Mouse (Mus musculus) forebrain, embryonic 11.5 days (tissue): ENCODE measurements around the gene Thbs3. TPM values are rescaled to one million over a fixed set of nuclear protein-coding genes. Genes with fewer than 3 reads are reported as not detected.

Experiments used
- ATAC-seq: fragments of 200-750 bp; cut with Nextera tagmentation; replicated peaks from 2 replicates; pipeline ENCODE4 v1.8.0; 2017; ENCODE audit warnings: moderate TSS enrichment; ENCODE audit not compliant: low FRiP score
- DNase-seq: peaks from one replicate; pipeline ENCODE4 v3.0.0-alpha.2; 2017; ENCODE audit warnings: low spot score
- H3K27ac ChIP-seq: fragments of 300-500 bp; sonication (generic); 2 replicates; pipeline ENCODE4 v1.5.1; 2014; ENCODE audit warnings: low read depth, low read length
- H3K27me3 ChIP-seq: fragments of 300-500 bp; sonication (generic); 2 replicates; pipeline ENCODE4 v1.6.1; 2014; ENCODE audit warnings: mild to moderate bottlenecking, low read length, mixed read lengths; ENCODE audit not compliant: control insufficient read depth, insufficient read depth
- H3K36me3 ChIP-seq: fragments of 300-500 bp; sonication (generic); 2 replicates; pipeline ENCODE4 v1.6.1; 2014; ENCODE audit warnings: mild to moderate bottlenecking, low read length, moderate library complexity, mixed read lengths; ENCODE audit not compliant: control insufficient read depth, insufficient read depth
- H3K4me1 ChIP-seq: fragments of 300-500 bp; sonication (generic); replicated peaks from 2 replicates; pipeline ENCODE4 v1.6.1; 2014; ENCODE audit warnings: low read length, mixed read lengths; ENCODE audit not compliant: control insufficient read depth, insufficient read depth
- H3K4me2 ChIP-seq: fragments of 300-500 bp; sonication (generic); 2 replicates; pipeline ENCODE4 v1.6.1; 2014; ENCODE audit warnings: low read depth, mild to moderate bottlenecking, low read length, moderate library complexity, mixed read lengths; ENCODE audit not compliant: severe bottlenecking
- H3K4me3 ChIP-seq: fragments of 300-500 bp; sonication (generic); 2 replicates; pipeline ENCODE4 v1.5.1; 2014; ENCODE audit warnings: low read depth, low read length
- H3K9ac ChIP-seq: fragments of 300-500 bp; sonication (generic); 2 replicates; pipeline ENCODE4 v1.6.1; 2014; ENCODE audit warnings: low read length
- H3K9me3 ChIP-seq: fragments of 300-500 bp; sonication (generic); 2 replicates; pipeline ENCODE4 v1.6.1; 2016; ENCODE audit warnings: low read length, mixed read lengths; ENCODE audit not compliant: control insufficient read depth
- WGBS: fragments of 180-500 bp; shearing (Covaris S2); extraction: QIAGEN DNeasy Blood & Tissue Kit; methylation state at CpG from one replicate; pipeline ENCODE4 v1.1.7; 2014; 5-methylcytosine and 5-hydroxymethylcytosine counted together
- polyA plus RNA-seq: library from polyadenylated mRNA; unstranded; fragments of >200 nt; fragmentation: Nextera tagmentation; extraction: Ambion mirVana; gene quantifications from 2 replicates; pipeline ENCODE4 v1.2.1, GENCODE M21; 2014

The Thbs3 gene
- polyA plus RNA-seq, 1 experiment from 2014 or later, result 63.3 TPM

GRCm38 (mm10) chr3:89226900-89227299 is 11.9 kb downstream of the Thbs3 start, which contains the start of gene Mtx1:
TSS of gene Mtx1 (minus strand) at chr3:89227088.
- H3K4me3 ChIP-seq, result peak within 1 kb of the TSS; percentile 97
- ATAC-seq (no peak), DNase-seq (no peak)
- H3K27me3 ChIP-seq, result no peaks in the 10 kb centered on the region
- peak within 1 kb of the TSS; percentile 98 for H3K27ac ChIP-seq
- H3K4me1 ChIP-seq, result peaks cover 25% of the 10 kb centered on the region
- 1% methylated on average over 21 of the region's 21 CpGs for WGBS
- peaks cover 3% of the 10 kb centered on the region; the same call in 1 of the 2 replicates for H3K36me3 ChIP-seq
- H3K9me3 ChIP-seq, result no peaks in the 10 kb centered on the region
- peak within 1 kb of the TSS; percentile 74 for H3K9ac ChIP-seq
- H3K4me2 ChIP-seq, result peak within 1 kb of the TSS; percentile 95

- WGBS, result under 1% methylated on average over 41 of the region's 41 CpGs
- Histone ChIP-seq H3K4me1 (peaks cover 25% of the 10 kb centered on the region), H3K4me2 (peak overlapping the region; percentile 95)
Measured at GRCm38 (mm10) chr3:89227307-89228179, 12.6 kb downstream of the Thbs3 start.

GRCm38 (mm10) chr3:89228180-89228549 is 13.2 kb downstream of the Thbs3 start:
- Histone ChIP-seq H3K27ac (peak overlapping the region; percentile 98), H3K36me3 (no peaks in the 10 kb centered on the region; the same call in 1 of the 2 replicates), H3K4me1 (peaks cover 25% of the 10 kb centered on the region), H3K4me3 (peak overlapping the region; percentile 97), H3K9ac (peak overlapping the region; percentile 67), H3K9me3 (no peaks in the 10 kb centered on the region), H3K27me3 (no peaks in the 10 kb centered on the region), H3K4me2 (peak overlapping the region; percentile 95)
- WGBS, result under 1% methylated on average over 20 of the region's 20 CpGs
- peak; percentile 10; the same call in 1 of the 2 replicates for ATAC-seq
- DNase-seq, result peak; percentile 95

More at GRCm38 (mm10) chr3:89227307-89228179, 12.6 kb downstream of the Thbs3 start:
- peak overlapping the region; percentile 74 for H3K9ac ChIP-seq
- DNase-seq (peak; percentile 97), ATAC-seq (peak; percentile 85)
- no peaks in the 10 kb centered on the region for H3K9me3 ChIP-seq
- H3K36me3 ChIP-seq, result peaks cover 3% of the 10 kb centered on the region; the same call in 1 of the 2 replicates
- peak overlapping the region; percentile 97 for H3K4me3 ChIP-seq
- peak overlapping the region; percentile 98 for H3K27ac ChIP-seq
- H3K27me3 ChIP-seq, result no peaks in the 10 kb centered on the region

- H3K4me2 ChIP-seq, result peak within 1 kb of the TSS; percentile 95
- no peak for ATAC-seq
- peak within 1 kb of the TSS; percentile 67 for H3K9ac ChIP-seq
- no peaks in the 10 kb centered on the region; the same call in 1 of the 2 replicates for H3K36me3 ChIP-seq
- H3K9me3 ChIP-seq, result no peaks in the 10 kb centered on the region
- peak within 1 kb of the TSS; percentile 98 for H3K27ac ChIP-seq
- WGBS, result 26% methylated on average over 10 of the region's 10 CpGs
- DNase-seq, result no peak
- H3K4me3 ChIP-seq, result peak within 1 kb of the TSS; percentile 97
- H3K4me1 ChIP-seq, result peaks cover 20% of the 10 kb centered on the region
- H3K27me3 ChIP-seq, result no peaks in the 10 kb centered on the region
Measured at GRCm38 (mm10) chr3:89228836-89229235, 13.9 kb downstream of the Thbs3 start, which contains the start of gene Muc1. TSS of gene Muc1 (plus strand) at chr3:89229057.

GRCm38 (mm10) chr3:89229276-89229675 is 14.3 kb downstream of the Thbs3 start:
- DNase-seq (no peak), ATAC-seq (no peak)
- no peak overlapping the region for H3K4me3 ChIP-seq
- no peaks in the 10 kb centered on the region for H3K9me3 ChIP-seq
- peaks cover 16% of the 10 kb centered on the region for H3K4me1 ChIP-seq
- no peak overlapping the region for H3K4me2 ChIP-seq
- no peak overlapping the region for H3K9ac ChIP-seq
- no peak overlapping the region for H3K27ac ChIP-seq
- no peaks in the 10 kb centered on the region; the same call in 1 of the 2 replicates for H3K36me3 ChIP-seq
- H3K27me3 ChIP-seq, result no peaks in the 10 kb centered on the region
- WGBS, result 45% methylated on average over 4 of the region's 4 CpGs

GRCm38 (mm10) chr3:89230561-89230960 is 15.6 kb downstream of the Thbs3 start:
- Histone ChIP-seq H3K36me3 (no peaks in the 10 kb centered on the region; the same call in 1 of the 2 replicates), H3K9me3 (no peaks in the 10 kb centered on the region), H3K27me3 (no peaks in the 10 kb centered on the region), H3K4me3 (no peak overlapping the region), H3K4me1 (peaks cover 6% of the 10 kb centered on the region; the same call in 1 of the 2 replicates), H3K4me2 (no peak overlapping the region), H3K9ac (no peak overlapping the region), H3K27ac (no peak overlapping the region)
- ATAC-seq, result no peak
- DNase-seq, result no peak
- 96% methylated on average over 2 of the region's 2 CpGs for WGBS

GRCm38 (mm10) chr3:89231345-89231744 is 16.4 kb downstream of the Thbs3 start:
- peaks cover 6% of the 10 kb centered on the region; the same call in 1 of the 2 replicates for H3K4me1 ChIP-seq
- H3K9ac ChIP-seq, result no peak overlapping the region
- DNase-seq, result no peak
- H3K9me3 ChIP-seq, result no peaks in the 10 kb centered on the region
- H3K27ac ChIP-seq, result no peak overlapping the region
- no peak for ATAC-seq
- no peak overlapping the region for H3K4me2 ChIP-seq
- no peaks in the 10 kb centered on the region for H3K27me3 ChIP-seq
- peaks cover 2% of the 10 kb centered on the region; the same call in 1 of the 2 replicates for H3K36me3 ChIP-seq
- 75% methylated on average over 7 of the region's 7 CpGs for WGBS
- H3K4me3 ChIP-seq, result no peak overlapping the region

- H3K27me3 ChIP-seq, result no peaks in the 10 kb centered on the region
- WGBS, result 78% methylated on average over 16 of the region's 16 CpGs
- no peaks in the 10 kb centered on the region for H3K9me3 ChIP-seq
- peaks cover 6% of the 10 kb centered on the region; the same call in 1 of the 2 replicates for H3K4me1 ChIP-seq
- no peak overlapping the region for H3K4me3 ChIP-seq
- H3K27ac ChIP-seq, result no peak overlapping the region
- H3K4me2 ChIP-seq, result no peak overlapping the region
- no peak overlapping the region for H3K9ac ChIP-seq
- ATAC-seq (no peak), DNase-seq (no peak)
- peaks cover 2% of the 10 kb centered on the region; the same call in 1 of the 2 replicates for H3K36me3 ChIP-seq
Measured at GRCm38 (mm10) chr3:89231772-89232275, 16.8 kb downstream of the Thbs3 start.
